Mouse (Mus musculus) megakaryocyte progenitor cell, adult 5-6 weeks (primary cell): ENCODE results near the gene Neurog2. TPM values are rescaled to one million over a fixed set of nuclear protein-coding genes. Genes with fewer than 3 reads are reported as not detected.

Experiments
- ATAC-seq: replicated peaks from 2 replicates; pipeline ENCODE4 v1.8.0; 2016; ENCODE audit warnings: mild to moderate bottlenecking, moderate TSS enrichment, inconsistent platforms; ENCODE audit not compliant: poor library complexity
- total RNA-seq, 2 experiments: library from RNA; stranded (forward) in 1 of 2; stranded (reverse) in 1 of 2; fragments of 157-497, 149-512 nt in 1 of 2; fragments of 200-1000 nt in 1 of 2; gene quantifications; 2 replicates each; pipeline versions ENCODE4 v1.2.3 to v1.2.4; 2015 to 2017

Gene Neurog2
- total RNA-seq, 2 experiments from 2014 or later, result not detected

DNA sequence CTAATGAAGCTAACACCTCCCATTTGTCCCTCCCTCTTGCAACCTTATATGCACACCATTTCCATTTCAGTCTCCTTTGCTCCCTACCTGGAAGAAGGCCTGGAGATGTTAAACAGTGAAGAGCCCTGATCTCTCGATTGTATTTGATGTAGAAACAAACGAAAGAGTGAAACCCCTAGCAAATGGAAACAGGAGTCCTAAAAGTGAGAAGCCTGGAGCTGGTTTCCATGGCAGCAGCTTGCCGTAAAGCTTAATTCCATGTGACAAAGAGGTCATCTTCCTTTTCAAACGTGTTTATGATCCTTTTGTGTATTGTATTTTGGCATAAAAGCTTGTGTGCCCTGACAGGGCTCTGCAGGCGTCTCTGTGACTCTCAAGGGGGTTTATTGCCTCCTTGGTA is 9.3 kb downstream of the Neurog2 start:
- ATAC-seq, result no peak

- ATAC-seq, result no peak
These were observed 13.4 kb downstream of the Neurog2 start for GRCm38 (mm10) chr3:127646156-127646825.

- ATAC-seq, result no peak
These were observed 19.1 kb downstream of the Neurog2 start for GRCm38 (mm10) chr3:127651742-127652653.

- no peak for ATAC-seq
These were observed 27.8 kb downstream of the Neurog2 start for GRCm38 (mm10) chr3:127660712-127661111.

DNA sequence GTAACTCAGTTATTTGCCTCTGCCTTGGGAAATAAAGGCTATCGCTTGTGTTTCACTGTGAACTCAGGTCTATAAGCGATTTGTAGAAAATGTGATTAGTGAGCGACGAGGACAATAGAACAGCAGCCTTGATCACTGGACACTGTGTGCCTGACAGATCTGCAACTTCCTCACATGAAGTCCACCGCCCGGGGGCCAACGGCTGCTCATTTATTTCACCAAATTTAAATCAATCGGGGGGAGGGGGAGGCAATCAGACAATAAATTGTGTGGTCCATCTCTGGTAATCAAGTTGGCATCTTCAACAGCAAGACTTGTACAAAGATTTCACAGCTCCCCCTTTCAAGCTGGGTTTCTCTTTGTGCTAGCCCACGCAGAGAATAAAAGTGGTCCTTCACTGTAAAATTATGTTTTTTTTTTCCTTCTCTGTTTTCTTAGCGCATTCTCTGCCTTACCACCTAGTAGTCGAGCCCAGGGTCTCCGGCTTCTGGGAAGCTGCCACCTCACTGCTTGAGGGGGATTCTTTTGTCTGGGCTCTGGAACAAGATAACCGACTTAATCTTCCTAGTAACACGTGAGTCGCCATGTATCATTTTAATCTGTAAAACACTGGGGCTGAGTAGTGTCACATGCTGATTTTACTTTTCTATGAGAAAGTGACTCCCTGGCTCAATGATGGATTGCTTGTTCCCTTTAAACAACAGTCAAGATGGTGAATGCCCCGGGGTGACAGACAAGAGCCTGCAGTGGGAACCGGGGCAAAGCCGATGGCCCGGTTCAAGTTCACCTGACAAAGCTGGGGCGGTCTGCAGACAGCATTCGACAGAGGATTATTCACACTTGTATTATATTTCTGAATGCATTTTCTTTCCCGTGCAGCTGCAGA is 29.0 kb downstream of the Neurog2 start:
- ATAC-seq, result no peak

GRCm38 (mm10) chr3:127679703-127680102 is 46.8 kb downstream of the Neurog2 start:
- no peak for ATAC-seq

Other genes starting within 250 kb of the Neurog2 start
- gene Ank2, start 133.8 kb upstream of the Neurog2 start, total RNA-seq (2015), result not detected in 2 replicates
- gene Ank2, start 133.8 kb upstream of the Neurog2 start, total RNA-seq (2017), result 0.50 TPM in 1 of 2 replicates, not detected in the other
- 86.3 and 90.6 TPM in 2 replicates for gene Larp7, start 79.8 kb upstream of the Neurog2 start, total RNA-seq (2015)
- gene Larp7, start 79.8 kb upstream of the Neurog2 start, total RNA-seq (2017), result 113 and 132 TPM in 2 replicates
- gene Zgrf1, start 79.6 kb upstream of the Neurog2 start, total RNA-seq (2015), result 20.1 and 22.2 TPM in 2 replicates
- gene Zgrf1, start 79.6 kb upstream of the Neurog2 start, total RNA-seq (2017), result 23.0 and 28.1 TPM in 2 replicates
- gene Alpk1, start 147.4 kb downstream of the Neurog2 start, total RNA-seq (2015), result 7.1 and 10.3 TPM in 2 replicates
- gene Alpk1, start 147.4 kb downstream of the Neurog2 start, total RNA-seq (2017), result 13.6 and 19.1 TPM in 2 replicates
- 56.4 and 60.7 TPM in 2 replicates for gene Tifa, start 156.7 kb downstream of the Neurog2 start, total RNA-seq (2015)
- 53.6 and 57.0 TPM in 2 replicates for gene Tifa, start 156.7 kb downstream of the Neurog2 start, total RNA-seq (2017)
- 60.0 and 69.6 TPM in 2 replicates for gene Ap1ar, start 204.4 kb downstream of the Neurog2 start, total RNA-seq (2015)
- gene Ap1ar, start 204.4 kb downstream of the Neurog2 start, total RNA-seq (2017), result 56.3 and 71.7 TPM in 2 replicates